Mouse (Mus musculus): ENCODE measurements at regions not wholly inside any gene's neighbourhood (a gene's known extent, or its start where the extent isn't known, plus 50 kb on each side); places are given as distances from the start of the nearest gene placed in this dataset.
A peak's percentile ranks its signal among the peaks of the same experiment; 100 is the strongest.

GRCm38 (mm10) chr1:121177136-121177907 lies 155.1 kb downstream of the Insig2 start:
- peak overlapping the region; percentile 32 for H3K4me3 ChIP-seq
- no peak overlapping the region for H3K27ac ChIP-seq
- H3K27me3 ChIP-seq (ENCODE audit: poor library complexity, severe bottlenecking): peaks cover 100% of the 10 kb centered on the region
- H3K4me1 ChIP-seq: peaks cover 18% of the 10 kb centered on the region
- peak; percentile 57 for DNase-seq (ENCODE audit: extremely low spot score, low spot score)
- H3K9me3 ChIP-seq: no peaks in the 10 kb centered on the region; the same call in 1 of the 2 replicates
- 1% methylated on average over 22 of the region's 22 CpGs for WGBS
- no peaks in the 10 kb centered on the region for H3K36me3 ChIP-seq (replicated peaks)

GRCm38 (mm10) chr1:121177908-121178311 lies 154.5 kb downstream of the Insig2 start:
- peak overlapping the region; percentile 32 for H3K4me3 ChIP-seq
- peak; percentile 56 for DNase-seq (ENCODE audit: extremely low spot score, low spot score)
- no peaks in the 10 kb centered on the region; the same call in 1 of the 2 replicates for H3K9me3 ChIP-seq
- H3K36me3 ChIP-seq (replicated peaks): no peaks in the 10 kb centered on the region
- H3K4me1 ChIP-seq: peaks cover 18% of the 10 kb centered on the region
- under 1% methylated on average over 31 of the region's 31 CpGs for WGBS
- H3K27ac ChIP-seq: no peak overlapping the region
- H3K27me3 ChIP-seq (ENCODE audit: poor library complexity, severe bottlenecking): peaks cover 100% of the 10 kb centered on the region

GRCm38 (mm10) chr1:121178611-121179245 lies 153.7 kb downstream of the Insig2 start:
- Histone ChIP-seq H3K4me3 (no peak overlapping the region), H3K4me1 (peaks cover 18% of the 10 kb centered on the region), H3K9me3 (no peaks in the 10 kb centered on the region; the same call in 1 of the 2 replicates), H3K27ac (no peak overlapping the region), H3K36me3 (replicated peaks) (no peaks in the 10 kb centered on the region), H3K27me3 (ENCODE audit: poor library complexity, severe bottlenecking) (peaks cover 99% of the 10 kb centered on the region)
- 1% methylated on average over 17 of the region's 17 CpGs for WGBS
- peak; percentile 27 for DNase-seq (ENCODE audit: extremely low spot score, low spot score)

- H3K4me1 ChIP-seq: peaks cover 18% of the 10 kb centered on the region
- no peak overlapping the region for H3K27ac ChIP-seq
- no peaks in the 10 kb centered on the region for H3K9me3 ChIP-seq
- H3K4me3 ChIP-seq: no peak overlapping the region
- no peaks in the 10 kb centered on the region for H3K36me3 ChIP-seq (replicated peaks)
- 23% methylated on average over 20 of the region's 20 CpGs for whole genome bisulfite sequencing
- peak; percentile 79 for DNase-seq (ENCODE audit: extremely low spot score, low spot score)
- H3K27me3 ChIP-seq (ENCODE audit: poor library complexity, severe bottlenecking): peaks cover 97% of the 10 kb centered on the region
Observed at GRCm38 (mm10) chr1:121180273-121181030, 151.9 kb downstream of the Insig2 start.

GRCm38 (mm10) chr1:121188895-121189294 lies 143.5 kb downstream of the Insig2 start:
- H3K4me3 ChIP-seq: no peak overlapping the region

GRCm38 (mm10) chr1:121194800-121195199 lies 137.6 kb downstream of the Insig2 start:
- no peaks in the 10 kb centered on the region for H3K9me3 ChIP-seq
- WGBS: 91% methylated on average over 4 of the region's 4 CpGs

More at GRCm38 (mm10) chr1:121188895-121189294, 143.5 kb downstream of the Insig2 start:
- no peak for DNase-seq (ENCODE audit: extremely low spot score, low spot score)
- WGBS: 34% methylated on average over 2 of the region's 2 CpGs
- no peak overlapping the region for H3K27ac ChIP-seq
- H3K27me3 ChIP-seq (ENCODE audit: poor library complexity, severe bottlenecking): peaks cover 14% of the 10 kb centered on the region
- no peaks in the 10 kb centered on the region for H3K4me1 ChIP-seq
- H3K9me3 ChIP-seq: no peaks in the 10 kb centered on the region
- H3K36me3 ChIP-seq (replicated peaks): no peaks in the 10 kb centered on the region

GRCm38 (mm10) chr1:121215843-121216242 lies 116.5 kb downstream of the Insig2 start:
- H3K4me3 ChIP-seq: no peak overlapping the region
- H3K27ac ChIP-seq: no peak overlapping the region
- H3K9me3 ChIP-seq: no peaks in the 10 kb centered on the region
- no peaks in the 10 kb centered on the region for H3K36me3 ChIP-seq (replicated peaks)
- 25% methylated on average over 2 of the region's 2 CpGs for WGBS
- no peaks in the 10 kb centered on the region for H3K4me1 ChIP-seq
- H3K27me3 ChIP-seq (ENCODE audit: poor library complexity, severe bottlenecking): no peaks in the 10 kb centered on the region
- no peak for DNase-seq (ENCODE audit: extremely low spot score, low spot score)

More at GRCm38 (mm10) chr1:121194800-121195199, 137.6 kb downstream of the Insig2 start:
- Histone ChIP-seq H3K4me3 (no peak overlapping the region), H3K27me3 (ENCODE audit: poor library complexity, severe bottlenecking) (no peaks in the 10 kb centered on the region), H3K36me3 (replicated peaks) (no peaks in the 10 kb centered on the region), H3K4me1 (no peaks in the 10 kb centered on the region), H3K27ac (no peak overlapping the region)
- DNase-seq (ENCODE audit: extremely low spot score, low spot score): no peak

GRCm38 (mm10) chr1:121224250-121224649 lies 108.1 kb downstream of the Insig2 start:
- no peak for DNase-seq (ENCODE audit: extremely low spot score, low spot score)
- 91% methylated on average over 11 of the region's 11 CpGs for WGBS

GRCm38 (mm10) chr1:121226466-121227232 lies 105.7 kb downstream of the Insig2 start:
- Histone ChIP-seq H3K36me3 (replicated peaks) (no peaks in the 10 kb centered on the region), H3K9me3 (no peaks in the 10 kb centered on the region), H3K4me3 (no peak overlapping the region), H3K27ac (no peak overlapping the region), H3K4me1 (no peaks in the 10 kb centered on the region), H3K27me3 (ENCODE audit: poor library complexity, severe bottlenecking) (no peaks in the 10 kb centered on the region)
- WGBS: 84% methylated on average over 15 of the region's 15 CpGs
- DNase-seq (ENCODE audit: extremely low spot score, low spot score): no peak

More at GRCm38 (mm10) chr1:121224250-121224649, 108.1 kb downstream of the Insig2 start:
- Histone ChIP-seq H3K36me3 (replicated peaks) (no peaks in the 10 kb centered on the region), H3K9me3 (no peaks in the 10 kb centered on the region), H3K27ac (no peak overlapping the region), H3K4me1 (no peaks in the 10 kb centered on the region), H3K27me3 (ENCODE audit: poor library complexity, severe bottlenecking) (no peaks in the 10 kb centered on the region), H3K4me3 (no peak overlapping the region)

- no peaks in the 10 kb centered on the region for H3K9me3 ChIP-seq
- H3K4me1 ChIP-seq: no peaks in the 10 kb centered on the region
- 89% methylated on average over 6 of the region's 6 CpGs for WGBS
- H3K27me3 ChIP-seq (ENCODE audit: poor library complexity, severe bottlenecking): no peaks in the 10 kb centered on the region
- no peaks in the 10 kb centered on the region for H3K36me3 ChIP-seq (replicated peaks)
- DNase-seq (ENCODE audit: extremely low spot score, low spot score): no peak
- H3K27ac ChIP-seq: no peak overlapping the region
- no peak overlapping the region for H3K4me3 ChIP-seq
Observed at GRCm38 (mm10) chr1:121227233-121227594, 105.2 kb downstream of the Insig2 start.

- no peak for DNase-seq (ENCODE audit: extremely low spot score, low spot score)
- Histone ChIP-seq H3K27me3 (ENCODE audit: poor library complexity, severe bottlenecking) (no peaks in the 10 kb centered on the region), H3K4me1 (no peaks in the 10 kb centered on the region), H3K36me3 (replicated peaks) (no peaks in the 10 kb centered on the region), H3K4me3 (no peak overlapping the region), H3K27ac (no peak overlapping the region), H3K9me3 (no peaks in the 10 kb centered on the region)
- WGBS: 73% methylated on average over 6 of the region's 6 CpGs
Observed at GRCm38 (mm10) chr1:121243576-121243975, 88.8 kb downstream of the Insig2 start.

- no peak overlapping the region for H3K27ac ChIP-seq
- H3K9me3 ChIP-seq: no peaks in the 10 kb centered on the region
- DNase-seq (ENCODE audit: extremely low spot score, low spot score): no peak
- H3K4me3 ChIP-seq: no peak overlapping the region
- WGBS: 77% methylated on average over 2 of the region's 2 CpGs
- no peaks in the 10 kb centered on the region for H3K4me1 ChIP-seq
- H3K36me3 ChIP-seq (replicated peaks): no peaks in the 10 kb centered on the region
- H3K27me3 ChIP-seq (ENCODE audit: poor library complexity, severe bottlenecking): no peaks in the 10 kb centered on the region
Observed at GRCm38 (mm10) chr1:121247556-121247955, 84.8 kb downstream of the Insig2 start.
